Mouse (Mus musculus): ENCODE measurements around the gene Rbpms2.

GRCm38 (mm10) chr9:65682183-65682582 is 52.7 kb downstream of the Rbpms2 start:
- TF ChIP-seq CTCF (IDR thresholded peaks at IDR 0.05; ENCODE audit: low read depth, low read length) (no peak), TAL1 (conservative IDR thresholded peaks at IDR 0.05; ENCODE audit: low read depth, low read length) (no peak)
